Mouse (Mus musculus) heart, adult 8-10 months (tissue): ENCODE results near the gene Ccdc38. TPM values are rescaled to one million over a fixed set of nuclear protein-coding genes. Genes with fewer than 3 reads are reported as not detected.
A peak's percentile ranks its signal among the peaks of the same experiment; 100 is the strongest.

Source experiments
- DNase-seq: peaks from one replicate; pipeline ENCODE4 v3.0.0; 2022; ENCODE audit warnings: low spot score
- total RNA-seq, 4 experiments: library from RNA; stranded (reverse); gene quantifications; 2 replicates each; pipeline ENCODE4 v1.2.4; 2022

The Ccdc38 gene
- total RNA-seq, 4 experiments from 2014 or later, result not detected

DNA sequence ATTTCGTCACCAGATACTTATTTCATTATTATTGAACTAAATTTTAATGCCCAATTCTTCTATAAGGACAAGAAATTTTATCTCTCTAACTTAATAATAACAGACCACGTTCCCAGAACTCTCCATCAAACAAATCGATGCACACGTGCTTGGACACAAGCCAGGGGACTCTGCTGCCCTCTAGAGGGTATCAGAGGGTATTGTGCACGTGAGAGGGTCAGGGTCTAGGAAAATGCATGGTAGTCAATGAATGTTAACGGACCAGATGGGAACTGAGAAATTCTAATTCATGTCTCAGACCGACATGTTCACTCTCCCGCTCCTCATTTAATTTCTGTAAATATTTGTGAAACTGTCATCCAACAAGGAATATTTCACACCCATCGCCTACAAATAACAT lies 67.6 kb downstream of the Ccdc38 start:
- no peak for DNase-seq

DNA sequence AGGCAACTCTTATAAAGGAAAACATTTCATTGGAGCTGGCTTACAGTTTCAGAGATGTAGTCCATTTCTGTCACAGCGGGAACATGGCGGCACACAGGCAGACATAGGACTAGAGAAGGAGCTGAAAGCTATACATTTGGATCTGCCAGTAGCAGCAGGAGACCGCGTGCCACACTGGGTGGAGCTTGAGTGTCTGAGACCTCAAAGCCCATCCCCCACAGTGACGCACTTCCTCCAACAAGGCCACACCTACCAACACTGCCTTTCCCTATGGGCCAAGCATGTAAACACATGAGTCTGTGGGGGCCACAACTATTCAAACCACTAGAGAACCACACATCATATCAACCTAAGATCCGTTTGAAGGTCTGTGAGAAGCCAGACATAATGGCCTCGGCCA lies 68.8 kb downstream of the Ccdc38 start:
- no peak for DNase-seq

GRCm38 (mm10) chr10:93610896-93611295 lies 70.5 kb downstream of the Ccdc38 start:
- DNase-seq, result no peak

DNA sequence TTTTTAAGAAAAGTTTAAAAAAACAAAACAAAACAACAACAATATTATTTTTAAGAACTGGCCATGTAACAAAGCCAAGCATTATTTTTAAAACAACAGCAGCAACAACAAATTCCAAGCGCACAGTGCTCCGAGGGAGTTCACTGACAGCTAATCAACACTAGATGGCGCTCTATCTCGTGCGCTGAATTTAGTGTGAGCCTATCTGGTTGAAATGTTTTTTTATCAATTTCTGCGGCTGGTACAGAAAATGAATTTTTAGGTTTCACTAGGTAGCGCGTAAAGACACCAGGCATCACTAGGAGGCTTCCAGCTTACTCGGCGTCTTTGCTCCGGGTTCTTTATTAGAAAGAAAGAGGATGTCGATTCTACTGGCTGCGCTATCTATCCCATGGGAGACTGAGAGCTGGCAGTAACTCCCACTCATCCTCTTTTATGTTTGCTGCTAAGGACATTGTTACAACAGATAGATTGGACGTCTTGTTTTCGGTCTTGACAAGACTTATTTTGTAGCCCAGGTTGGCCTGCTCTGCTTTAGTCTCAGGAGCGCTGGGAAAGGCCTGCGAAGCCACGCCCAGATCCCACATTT lies 71.1 kb downstream of the Ccdc38 start:
- DNase-seq, result no peak

GRCm38 (mm10) chr10:93614850-93615249 lies 74.4 kb downstream of the Ccdc38 start:
- no peak for DNase-seq

GRCm38 (mm10) chr10:93620438-93621179 lies 80.2 kb downstream of the Ccdc38 start:
- peak; percentile 13 for DNase-seq

- DNase-seq, result no peak
Measured at GRCm38 (mm10) chr10:93623725-93624124, 83.3 kb downstream of the Ccdc38 start.

GRCm38 (mm10) chr10:93624151-93624550 lies 83.7 kb downstream of the Ccdc38 start:
- no peak for DNase-seq

GRCm38 (mm10) chr10:93630310-93630709 lies 89.9 kb downstream of the Ccdc38 start:
- no peak for DNase-seq

- DNase-seq, result no peak
Measured at GRCm38 (mm10) chr10:93632086-93632485, 91.7 kb downstream of the Ccdc38 start.

DNA sequence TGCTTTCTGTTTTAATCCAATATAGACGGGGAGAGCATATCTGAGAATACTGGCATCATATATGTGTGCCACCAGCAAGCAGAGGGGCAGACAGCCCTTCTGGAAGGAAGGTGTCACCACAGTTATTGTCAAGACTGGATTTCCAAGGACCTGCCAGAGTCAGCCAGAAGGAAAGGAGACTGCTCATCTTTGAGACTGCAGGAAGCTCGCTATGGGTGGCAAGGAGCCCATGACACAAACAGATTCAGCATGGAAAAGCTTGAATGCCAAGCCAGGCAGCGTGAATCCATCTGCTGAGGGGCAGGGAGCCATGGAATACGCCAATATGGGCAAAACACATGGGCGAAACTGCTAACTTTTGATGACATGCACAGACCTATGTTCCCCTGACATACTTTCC lies 93.1 kb downstream of the Ccdc38 start:
- DNase-seq, result no peak

Other genes starting within 250 kb of the Ccdc38 start
- 10 to 100 TPM; 32.0 to 37.6 (median 35.2) TPM for gene Elk3, start 229.5 kb upstream of the Ccdc38 start, total RNA-seq
- 10 to 100 TPM; 32.4 to 38.7 (median 33.0) TPM for gene Lta4h, start 87.2 kb upstream of the Ccdc38 start, total RNA-seq
- under 1 TPM in 3 of 4 experiments, not detected in 1; 0.05 to 0.29 (median 0.25) TPM for gene Hal, start 51.9 kb upstream of the Ccdc38 start, total RNA-seq
- gene Amdhd1, start 599 bp upstream of the Ccdc38 start, total RNA-seq, result not detected
- gene Snrpf, start 49.1 kb downstream of the Ccdc38 start, total RNA-seq, result 10 to 100 TPM in 2 of 4 experiments, 1 to 10 TPM in 2; 7.5 to 12.3 (median 10.9) TPM
- 10 to 100 TPM; 11.0 to 15.5 (median 11.9) TPM for gene Ntn4, start 100.0 kb downstream of the Ccdc38 start, total RNA-seq